Mouse (Mus musculus): ENCODE results near the gene Gimap9. TPM values are rescaled to one million over a fixed set of nuclear protein-coding genes. Genes with fewer than 3 reads are reported as not detected.

Gimap9 gene
- polyA plus RNA-seq, 1 experiment from 2014 or later: 1.7 TPM

Other genes starting within 250 kb of the Gimap9 start
- gene Zfp467, start 230.3 kb upstream of the Gimap9 start, polyA plus RNA-seq (2015; fragmentation: Nextera tagmentation; extraction: Ambion mirVana): 27.8 and 30.7 TPM in 2 replicates
- 0.22 and 0.78 TPM in 2 replicates for gene Sspo, start 227.9 kb upstream of the Gimap9 start, polyA plus RNA-seq (2015; fragmentation: Nextera tagmentation; extraction: Ambion mirVana)
- gene Atp6v0e2, start 138.5 kb upstream of the Gimap9 start, polyA plus RNA-seq (2015; fragmentation: Nextera tagmentation; extraction: Ambion mirVana): 296 and 311 TPM in 2 replicates
- 24.8 and 29.2 TPM in 2 replicates for gene Lrrc61, start 121.3 kb upstream of the Gimap9 start, polyA plus RNA-seq (2015; fragmentation: Nextera tagmentation; extraction: Ambion mirVana)
- 5.1 and 7.6 TPM in 2 replicates for gene Rarres2, start 103.3 kb upstream of the Gimap9 start, polyA plus RNA-seq (2015; fragmentation: Nextera tagmentation; extraction: Ambion mirVana)
- gene Gm45021, start 86.5 kb upstream of the Gimap9 start, polyA plus RNA-seq (2015; fragmentation: Nextera tagmentation; extraction: Ambion mirVana): not detected in 2 replicates
- 44.3 and 46.1 TPM in 2 replicates for gene Repin1, start 82.2 kb upstream of the Gimap9 start, polyA plus RNA-seq (2015; fragmentation: Nextera tagmentation; extraction: Ambion mirVana)
- 1.0 TPM in 1 of 2 replicates, not detected in the other for gene Gm44965, start 82.2 kb upstream of the Gimap9 start, polyA plus RNA-seq (2015; fragmentation: Nextera tagmentation; extraction: Ambion mirVana)
- 13.5 and 14.5 TPM in 2 replicates for gene Zfp775, start 74.1 kb upstream of the Gimap9 start, polyA plus RNA-seq (2015; fragmentation: Nextera tagmentation; extraction: Ambion mirVana)
- 26.4 and 27.1 TPM in 2 replicates for gene AI854703, start 49.4 kb upstream of the Gimap9 start, polyA plus RNA-seq (2015; fragmentation: Nextera tagmentation; extraction: Ambion mirVana)
- gene Gimap8, start 28.9 kb upstream of the Gimap9 start, polyA plus RNA-seq (2015; fragmentation: Nextera tagmentation; extraction: Ambion mirVana): 0.56 TPM in 2 replicates
- 1.1 and 1.4 TPM in 2 replicates for gene Gimap4, start 8.4 kb downstream of the Gimap9 start, polyA plus RNA-seq (2015; fragmentation: Nextera tagmentation; extraction: Ambion mirVana)
- 7.5 and 7.9 TPM in 2 replicates for gene Gimap6, start 32.1 kb downstream of the Gimap9 start, polyA plus RNA-seq (2015; fragmentation: Nextera tagmentation; extraction: Ambion mirVana)
- 0.66 and 1.1 TPM in 2 replicates for gene Gm28053, start 42.5 kb downstream of the Gimap9 start, polyA plus RNA-seq (2015; fragmentation: Nextera tagmentation; extraction: Ambion mirVana)
- not detected in 2 replicates for gene Gimap7, start 42.5 kb downstream of the Gimap9 start, polyA plus RNA-seq (2015; fragmentation: Nextera tagmentation; extraction: Ambion mirVana)
- gene Gimap1, start 62.9 kb downstream of the Gimap9 start, polyA plus RNA-seq (2015; fragmentation: Nextera tagmentation; extraction: Ambion mirVana): 6.5 and 6.7 TPM in 2 replicates
- 1.2 and 2.3 TPM in 2 replicates for gene Gimap5, start 70.1 kb downstream of the Gimap9 start, polyA plus RNA-seq (2015; fragmentation: Nextera tagmentation; extraction: Ambion mirVana)
- gene Gimap3, start 94.7 kb downstream of the Gimap9 start, polyA plus RNA-seq (2015; fragmentation: Nextera tagmentation; extraction: Ambion mirVana): not detected in 2 replicates
- 23.0 and 27.2 TPM in 2 replicates for gene Tmem176a, start 164.8 kb downstream of the Gimap9 start, polyA plus RNA-seq (2015; fragmentation: Nextera tagmentation; extraction: Ambion mirVana)
- gene Tmem176b, start 165.4 kb downstream of the Gimap9 start, polyA plus RNA-seq (2015; fragmentation: Nextera tagmentation; extraction: Ambion mirVana): 111 and 139 TPM in 2 replicates
- gene Aoc1, start 196.8 kb downstream of the Gimap9 start, polyA plus RNA-seq (2015; fragmentation: Nextera tagmentation; extraction: Ambion mirVana): not detected in 2 replicates